Mouse (Mus musculus): ENCODE data around the gene Zfp652.

DNA sequence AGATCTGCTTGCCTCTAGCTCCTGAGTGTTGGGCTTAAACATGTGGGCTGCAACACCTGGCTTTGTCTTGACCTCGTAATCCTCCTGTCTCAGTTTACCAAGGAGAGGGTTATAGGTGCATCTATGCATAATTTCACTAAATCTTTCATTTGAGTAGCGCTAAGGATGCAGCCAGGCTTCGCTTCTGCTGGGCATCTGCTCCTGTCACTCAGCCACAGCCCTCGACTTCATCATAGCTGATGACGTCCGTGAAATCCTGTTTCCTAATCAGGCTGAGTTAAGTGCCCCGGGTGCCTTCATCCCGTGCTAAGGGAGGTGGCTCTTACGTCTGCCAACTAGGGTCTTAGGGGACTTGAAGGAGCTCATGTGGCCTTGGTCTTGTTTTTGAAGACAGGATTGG is 71.5 kb downstream of the Zfp652 start:
- TF ChIP-seq CTCF (IDR thresholded peaks at IDR 0.05; ENCODE audit: extremely low read depth, insufficient read depth, insufficient read length, insufficient replicate concordance) (no peak), POLR2A (IDR thresholded peaks at IDR 0.05; ENCODE audit: low read depth, low read length) (no peak)
